Mouse (Mus musculus) limb, embryonic 12.5 days (tissue): Measurements from ENCODE around the gene Cdh23. TPM values are rescaled to one million over a fixed set of nuclear protein-coding genes. Genes with fewer than 3 reads are reported as not detected.

Experiments used
- ATAC-seq: fragments of 200-750 bp; cut with Nextera tagmentation; 2 replicates; pipeline ENCODE4 v1.8.0; 2017; ENCODE audit warnings: low read depth, moderate TSS enrichment; ENCODE audit not compliant: insufficient number of reproducible peaks, insufficient read depth, low FRiP score, low TSS enrichment
- H3K27ac ChIP-seq: fragments of 300-500 bp; sonication (generic); 2 replicates; pipeline ENCODE4 v1.5.1; 2016; ENCODE audit warnings: mild to moderate bottlenecking, moderate library complexity
- H3K27me3 ChIP-seq: fragments of 300-500 bp; sonication (generic); 2 replicates; pipeline ENCODE4 v1.6.1; 2016; ENCODE audit warnings: mild to moderate bottlenecking, moderate library complexity
- H3K36me3 ChIP-seq: fragments of 300-500 bp; sonication (generic); 2 replicates; pipeline ENCODE4 v1.6.1; 2016; ENCODE audit warnings: mild to moderate bottlenecking, moderate library complexity
- H3K4me1 ChIP-seq: fragments of 300-500 bp; sonication (generic); replicated peaks from 2 replicates; pipeline ENCODE4 v1.6.1; 2016
- H3K4me2 ChIP-seq: fragments of 300-500 bp; sonication (generic); 2 replicates; pipeline ENCODE4 v1.6.1; 2016; ENCODE audit warnings: mild to moderate bottlenecking, moderate library complexity
- H3K4me3 ChIP-seq: fragments of 300-500 bp; sonication (generic); replicated peaks from 2 replicates; pipeline ENCODE4 v1.5.1; 2016; ENCODE audit warnings: mild to moderate bottlenecking
- H3K9ac ChIP-seq: fragments of 300-500 bp; sonication (generic); replicated peaks from 2 replicates; pipeline ENCODE4 v1.6.1; 2016; ENCODE audit warnings: mild to moderate bottlenecking, moderate library complexity
- H3K9me3 ChIP-seq: fragments of 300-500 bp; sonication (generic); 2 replicates; pipeline ENCODE4 v1.6.1; 2016; ENCODE audit warnings: mild to moderate bottlenecking, moderate library complexity
- WGBS: fragments of 180-500 bp; shearing (Covaris S2); methylation state at CpG from one replicate; pipeline ENCODE4 v1.1.7; 2016; 5-methylcytosine and 5-hydroxymethylcytosine counted together
- polyA plus RNA-seq: library from polyadenylated mRNA; unstranded; fragments of >200 nt; fragmentation: Nextera tagmentation; extraction: Ambion mirVana; gene quantifications from 2 replicates; pipeline ENCODE4 v1.2.1, GENCODE M21; 2016

The Cdh23 gene
- polyA plus RNA-seq, 1 experiment from 2014 or later = 0.34 TPM

DNA sequence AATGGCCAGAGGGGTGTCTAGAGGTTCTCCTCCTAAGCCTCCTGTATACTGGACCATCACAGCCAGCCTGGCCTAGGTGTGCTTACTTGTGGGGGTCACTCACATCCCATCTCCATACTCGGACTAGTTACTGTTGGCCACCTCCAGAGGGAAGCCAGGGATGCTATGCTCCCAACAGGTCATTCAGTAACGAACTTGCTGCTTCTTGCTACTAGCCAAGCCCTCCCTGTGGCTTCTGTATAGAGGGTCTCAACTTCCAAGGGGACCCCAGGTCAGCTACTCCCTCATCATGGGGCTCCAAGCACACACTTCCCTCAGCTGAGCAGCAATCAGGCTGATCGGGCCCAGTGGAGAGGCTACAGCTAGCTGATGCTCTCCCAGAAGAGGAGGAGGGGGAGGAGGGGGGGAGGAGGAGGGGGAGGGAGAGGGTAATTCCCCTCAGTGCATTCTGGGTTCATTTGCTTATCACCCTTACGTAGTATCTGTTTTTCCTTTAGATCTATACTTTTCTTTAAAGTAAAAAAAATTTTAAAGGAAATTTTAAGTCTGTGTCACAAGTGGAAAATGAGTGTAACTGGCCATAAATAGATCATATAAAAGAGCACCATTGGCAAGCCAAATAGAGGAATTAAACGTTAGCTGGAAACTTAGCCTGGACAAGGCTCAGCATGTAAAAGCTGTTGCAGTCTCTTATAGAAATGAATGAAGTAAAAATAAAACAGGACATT lies 346.0 kb downstream of the Cdh23 start:
- H3K4me2 ChIP-seq = peak overlapping the region; percentile 26
- 47% methylated on average over 5 of the region's 5 CpGs for WGBS
- ATAC-seq = no peak
- peaks cover 26% of the 10 kb centered on the region for H3K27me3 ChIP-seq
- peak overlapping the region; percentile 50; the same call in 1 of the 2 replicates for H3K27ac ChIP-seq
- no peaks in the 10 kb centered on the region for H3K36me3 ChIP-seq
- no peak overlapping the region for H3K4me3 ChIP-seq
- H3K4me1 ChIP-seq = peaks cover 64% of the 10 kb centered on the region
- no peaks in the 10 kb centered on the region for H3K9me3 ChIP-seq
- no peak overlapping the region for H3K9ac ChIP-seq

DNA sequence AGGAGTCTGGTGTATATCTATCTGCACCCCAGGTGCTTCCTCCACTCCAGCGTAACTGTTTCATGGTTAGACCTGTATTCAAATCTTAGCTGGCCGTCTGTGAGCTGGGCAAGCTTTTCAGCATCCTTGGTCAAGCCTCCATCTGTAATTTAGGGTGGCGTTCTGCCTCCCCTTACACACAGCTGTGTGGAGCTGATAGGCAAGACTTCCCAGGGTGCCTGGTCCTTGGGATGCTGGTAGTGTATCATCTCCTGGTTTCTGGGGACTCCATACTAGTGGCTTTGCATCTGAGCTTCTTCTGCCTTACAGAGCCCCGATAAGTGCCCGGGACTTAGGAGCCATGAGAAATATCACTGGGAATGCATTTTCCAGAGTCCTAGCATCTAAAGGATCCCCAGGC lies 346.6 kb downstream of the Cdh23 start:
- 86% methylated on average over 5 of the region's 5 CpGs for WGBS
- Histone ChIP-seq H3K4me2 (no peak overlapping the region), H3K9ac (no peak overlapping the region), H3K9me3 (no peaks in the 10 kb centered on the region), H3K36me3 (no peaks in the 10 kb centered on the region), H3K27ac (0 out of 2 replicates have a peak overlapping the region, but pooled peaks have one; percentile 50), H3K4me3 (no peak overlapping the region), H3K27me3 (peaks cover 28% of the 10 kb centered on the region), H3K4me1 (peaks cover 64% of the 10 kb centered on the region)
- no peak for ATAC-seq

DNA sequence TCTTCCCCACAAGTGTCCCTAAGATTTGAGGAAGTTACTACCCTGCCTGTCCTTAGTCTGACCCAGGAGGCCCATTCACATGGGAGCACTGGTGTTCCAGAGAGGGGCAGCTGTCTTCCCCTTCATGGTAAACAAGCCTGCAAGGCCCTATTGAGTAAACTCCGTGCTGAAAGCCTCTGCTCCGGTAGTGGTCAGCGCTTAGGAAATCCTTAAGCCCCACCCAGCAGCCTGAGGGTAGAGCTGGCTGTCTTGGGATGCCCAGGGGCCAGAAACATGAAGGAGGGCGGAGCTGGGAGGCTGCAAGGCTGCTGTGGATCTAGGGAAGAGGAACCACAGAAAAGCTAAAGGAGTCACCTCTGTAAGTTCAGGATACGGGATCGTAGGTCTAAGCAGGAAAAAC lies 347.2 kb downstream of the Cdh23 start:
- WGBS = 42% methylated on average over 6 of the region's 6 CpGs
- Histone ChIP-seq H3K27me3 (peaks cover 29% of the 10 kb centered on the region), H3K27ac (no peak overlapping the region), H3K4me3 (no peak overlapping the region), H3K9ac (no peak overlapping the region), H3K9me3 (no peaks in the 10 kb centered on the region), H3K36me3 (no peaks in the 10 kb centered on the region), H3K4me1 (peaks cover 64% of the 10 kb centered on the region), H3K4me2 (no peak overlapping the region)
- ATAC-seq = no peak

DNA sequence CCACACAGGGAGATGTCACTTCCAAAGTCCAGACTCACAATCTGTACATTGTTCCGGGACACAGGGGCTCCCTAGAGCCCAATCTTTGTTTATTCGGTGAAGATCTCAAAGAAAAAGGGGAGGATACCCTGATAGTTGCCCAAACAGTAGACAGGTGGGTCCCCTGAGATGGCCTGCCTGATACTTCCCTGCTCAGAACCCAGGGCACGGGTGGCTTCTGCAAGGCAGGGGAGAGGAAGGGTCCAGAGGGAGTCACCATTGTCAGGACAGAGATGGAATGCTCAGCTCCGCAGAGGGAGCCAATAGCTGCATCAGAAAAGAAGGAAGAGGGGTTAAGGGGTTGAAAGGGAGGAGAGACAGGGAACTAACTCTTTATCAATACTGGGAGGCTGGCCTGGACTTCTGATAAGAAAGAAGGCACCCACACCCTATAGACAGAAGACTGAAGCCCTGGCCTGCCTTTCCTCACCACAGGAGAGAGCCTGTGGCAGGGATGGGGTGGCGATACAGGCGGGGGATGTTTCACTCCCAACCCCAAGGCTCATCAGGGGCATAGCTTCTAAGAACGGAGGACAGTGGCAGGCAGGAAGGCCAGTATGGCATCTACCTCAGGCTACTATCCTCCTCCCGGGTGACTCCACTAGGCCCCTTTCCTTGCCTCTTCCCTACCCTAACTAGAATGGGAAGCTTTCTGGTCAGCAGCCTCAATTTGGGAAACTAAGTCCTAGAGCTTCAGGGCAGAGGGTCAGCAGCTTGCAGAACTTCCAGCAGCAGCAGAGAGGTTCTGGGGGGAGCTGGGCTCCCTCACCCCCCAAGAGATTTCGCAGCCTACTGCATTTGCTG lies 348.3 kb downstream of the Cdh23 start:
- no peaks in the 10 kb centered on the region for H3K9me3 ChIP-seq
- H3K36me3 ChIP-seq = no peaks in the 10 kb centered on the region
- ATAC-seq = no peak
- peaks cover 29% of the 10 kb centered on the region for H3K27me3 ChIP-seq
- WGBS = 51% methylated on average over 9 of the region's 9 CpGs
- peaks cover 55% of the 10 kb centered on the region for H3K4me1 ChIP-seq
- no peak overlapping the region for H3K9ac ChIP-seq
- H3K27ac ChIP-seq = no peak overlapping the region
- H3K4me3 ChIP-seq = no peak overlapping the region
- no peak overlapping the region for H3K4me2 ChIP-seq

DNA sequence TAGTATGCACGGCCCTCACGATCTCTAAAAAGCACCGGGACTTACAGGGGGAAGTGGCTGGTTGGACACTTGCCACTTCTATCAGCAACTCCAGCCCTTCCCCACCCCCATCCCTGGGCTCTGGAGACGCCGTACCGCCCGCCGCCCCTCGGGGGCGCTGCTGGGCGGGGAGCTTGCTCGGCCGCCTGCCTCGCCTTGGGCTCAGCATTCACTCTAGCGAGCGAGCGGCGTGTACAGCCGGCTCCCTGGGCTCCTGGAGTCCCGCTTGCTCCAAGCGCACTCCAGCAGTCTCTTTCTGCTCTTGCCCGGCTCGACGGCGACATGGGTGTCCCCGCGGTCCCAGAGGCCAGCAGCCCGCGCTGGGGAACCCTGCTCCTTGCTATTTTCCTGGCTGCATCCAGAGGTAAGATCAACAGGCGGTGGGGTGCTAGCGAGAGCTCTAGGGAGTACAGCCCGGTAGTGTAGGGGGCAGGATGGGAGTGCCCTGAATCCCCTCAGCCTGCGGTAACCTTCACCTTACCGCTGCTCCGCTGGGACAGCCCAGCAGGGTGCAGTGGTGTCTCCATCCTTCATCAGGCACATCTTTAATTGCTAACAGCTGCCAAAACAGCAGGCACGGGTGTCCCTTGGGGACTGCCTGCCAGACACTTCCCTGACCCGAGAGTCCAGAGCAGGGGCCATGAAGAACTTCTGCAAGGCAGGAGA lies 349.4 kb downstream of the Cdh23 start, which contains the start of gene Vsir:
Gene Vsir (plus strand): TSS at position 151 of the 705 bp plus-strand sequence.
- 2% methylated on average over 37 of the region's 37 CpGs for WGBS

DNA sequence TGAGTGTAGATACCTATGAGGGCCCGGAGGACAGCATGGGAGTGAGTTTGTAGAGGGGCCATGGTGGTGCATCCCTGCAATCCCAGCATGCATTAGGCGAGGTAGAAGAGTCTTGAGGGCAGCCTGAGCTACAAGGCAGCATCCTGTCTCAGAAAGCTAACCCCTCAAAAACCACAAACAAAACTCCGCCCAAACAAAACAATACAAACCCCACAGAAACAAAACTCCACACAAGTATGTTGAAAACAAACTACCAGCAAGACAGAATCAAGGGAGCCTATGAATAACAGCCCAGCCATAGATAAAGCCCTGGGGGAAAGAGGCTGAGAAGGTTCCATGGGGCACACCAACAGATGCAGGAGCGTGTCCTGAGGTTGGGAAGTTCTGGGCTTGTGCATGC lies 350.2 kb downstream of the Cdh23 start:
- WGBS = 80% methylated on average over 4 of the region's 4 CpGs

More for the DNA sequence above, 349.4 kb downstream of the Cdh23 start, which contains the start of gene Vsir:
- Histone ChIP-seq H3K9me3 (no peaks in the 10 kb centered on the region), H3K27ac (no peak within 1 kb of the TSS), H3K9ac (peak within 1 kb of the TSS; percentile 50; the same call in 1 of the 2 replicates), H3K4me2 (peak within 1 kb of the TSS; percentile 57), H3K4me1 (peaks cover 48% of the 10 kb centered on the region), H3K36me3 (no peaks in the 10 kb centered on the region), H3K4me3 (peak within 1 kb of the TSS; percentile 36), H3K27me3 (peaks cover 29% of the 10 kb centered on the region)
- no peak for ATAC-seq

DNA sequence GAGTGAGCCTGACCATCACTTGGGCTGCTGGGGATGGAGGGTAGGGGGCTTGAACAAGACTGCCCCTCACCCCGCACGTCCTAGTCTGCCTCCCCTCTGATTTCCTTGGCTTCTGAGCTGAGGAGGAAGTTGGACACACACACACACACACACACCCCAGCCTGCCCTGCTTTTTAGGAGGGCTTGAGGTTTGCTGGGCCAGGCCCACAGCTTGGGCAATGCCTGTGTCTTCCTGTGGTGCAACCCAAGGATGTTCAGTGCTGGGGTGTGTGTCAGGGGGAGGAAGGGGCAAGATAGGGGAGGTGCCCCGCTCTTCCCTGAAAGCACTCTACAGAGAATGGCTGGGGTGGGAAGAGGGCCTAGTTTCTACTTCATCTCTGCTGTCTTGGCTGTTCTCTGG lies 352.2 kb downstream of the Cdh23 start:
- no peaks in the 10 kb centered on the region for H3K36me3 ChIP-seq
- WGBS = 74% methylated on average over 3 of the region's 3 CpGs
- no peak for ATAC-seq
- H3K27me3 ChIP-seq = peaks cover 29% of the 10 kb centered on the region
- no peak overlapping the region for H3K4me2 ChIP-seq
- no peak overlapping the region for H3K4me3 ChIP-seq
- peaks cover 26% of the 10 kb centered on the region for H3K4me1 ChIP-seq
- no peaks in the 10 kb centered on the region for H3K9me3 ChIP-seq
- no peak overlapping the region for H3K9ac ChIP-seq
- H3K27ac ChIP-seq = no peak overlapping the region

More for the DNA sequence above, 350.2 kb downstream of the Cdh23 start:
- no peak for ATAC-seq
- H3K36me3 ChIP-seq = no peaks in the 10 kb centered on the region
- no peaks in the 10 kb centered on the region for H3K9me3 ChIP-seq
- H3K9ac ChIP-seq = no peak overlapping the region
- peaks cover 29% of the 10 kb centered on the region for H3K27me3 ChIP-seq
- H3K4me2 ChIP-seq = peak overlapping the region; percentile 57
- no peak overlapping the region for H3K27ac ChIP-seq
- H3K4me3 ChIP-seq = no peak overlapping the region
- peaks cover 40% of the 10 kb centered on the region for H3K4me1 ChIP-seq

DNA sequence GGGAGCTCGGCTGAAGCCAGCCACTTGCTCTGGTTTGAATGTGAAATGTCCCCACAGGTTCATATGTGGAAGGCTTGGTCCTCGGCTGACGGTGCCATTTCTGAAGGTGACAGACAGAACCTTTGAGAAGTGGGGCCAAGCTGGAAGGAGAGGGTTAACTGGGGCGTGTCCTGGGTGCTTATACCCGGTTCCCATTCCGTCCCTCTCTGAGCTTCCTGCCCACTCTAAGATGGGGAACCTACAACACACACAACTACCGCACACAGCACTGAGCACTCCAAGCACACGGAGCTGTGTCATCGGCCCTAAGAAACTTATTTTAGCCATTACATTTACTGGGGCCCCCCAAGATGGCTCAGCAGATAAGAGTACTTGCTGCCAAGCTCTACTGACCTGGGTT lies 354.8 kb downstream of the Cdh23 start:
- Histone ChIP-seq H3K4me2 (no peak overlapping the region), H3K27me3 (peaks cover 11% of the 10 kb centered on the region), H3K9ac (no peak overlapping the region), H3K9me3 (no peaks in the 10 kb centered on the region), H3K36me3 (no peaks in the 10 kb centered on the region), H3K4me3 (no peak overlapping the region), H3K27ac (no peak overlapping the region), H3K4me1 (peaks cover 5% of the 10 kb centered on the region; the same call in 1 of the 2 replicates)
- 76% methylated on average over 9 of the region's 9 CpGs for WGBS
- ATAC-seq = no peak

DNA sequence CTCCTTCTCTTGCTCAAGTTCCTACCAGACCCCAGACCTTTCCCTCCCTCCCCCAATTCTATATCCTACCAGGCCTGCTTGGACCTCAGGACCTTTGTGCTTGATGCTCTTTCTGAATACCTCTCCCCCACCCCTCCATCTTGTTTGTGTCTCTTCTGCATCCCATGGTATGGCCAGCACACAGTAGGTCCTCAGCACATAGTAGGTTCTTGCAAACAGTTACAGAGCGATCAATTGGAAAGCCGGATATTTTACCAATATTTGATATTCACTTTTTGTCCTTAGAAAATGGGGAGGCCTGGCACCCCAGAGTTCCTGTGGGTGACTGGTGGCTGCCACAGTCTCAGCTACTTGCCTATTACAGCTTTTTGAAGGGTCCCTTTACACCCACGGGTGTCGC lies 361.3 kb downstream of the Cdh23 start:
- no peaks in the 10 kb centered on the region for H3K36me3 ChIP-seq
- no peak overlapping the region for H3K4me3 ChIP-seq
- H3K9ac ChIP-seq = no peak overlapping the region
- 93% methylated on average over 4 of the region's 4 CpGs for WGBS
- H3K27ac ChIP-seq = no peak overlapping the region
- H3K9me3 ChIP-seq = no peaks in the 10 kb centered on the region
- no peaks in the 10 kb centered on the region for H3K27me3 ChIP-seq
- ATAC-seq = no peak
- no peak overlapping the region for H3K4me2 ChIP-seq
- no peaks in the 10 kb centered on the region for H3K4me1 ChIP-seq

DNA sequence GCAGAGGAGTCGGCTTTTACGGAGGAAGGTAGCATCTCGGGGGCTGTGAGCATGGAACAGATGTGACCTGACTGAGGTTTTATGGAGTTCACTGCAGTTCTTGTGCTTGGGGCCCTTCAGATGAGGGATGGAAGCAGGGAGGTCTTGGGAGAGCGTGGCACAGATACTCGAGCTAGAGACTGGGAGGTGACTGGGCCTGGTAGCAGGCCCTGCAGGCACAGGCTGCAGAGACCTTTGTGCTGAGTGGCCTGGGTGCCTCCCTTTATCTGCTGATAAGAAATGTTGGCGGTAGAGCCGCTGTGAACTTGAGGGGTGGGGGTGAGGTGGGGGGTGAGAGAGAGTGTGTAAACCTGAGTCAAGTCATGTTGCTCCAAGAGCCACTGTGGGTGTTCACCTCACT lies 361.7 kb downstream of the Cdh23 start:
- Histone ChIP-seq H3K36me3 (no peaks in the 10 kb centered on the region), H3K4me1 (no peaks in the 10 kb centered on the region), H3K4me2 (no peak overlapping the region), H3K27ac (no peak overlapping the region), H3K27me3 (no peaks in the 10 kb centered on the region), H3K9me3 (no peaks in the 10 kb centered on the region), H3K4me3 (no peak overlapping the region), H3K9ac (no peak overlapping the region)
- WGBS = 75% methylated on average over 7 of the region's 7 CpGs
- no peak for ATAC-seq
